Mouse (Mus musculus) heart, postnatal 36 days (tissue): ENCODE measurements at regions not wholly inside any gene's neighbourhood (a gene's known extent, or its start where the extent isn't known, plus 50 kb on each side); places are given as distances from the start of the nearest gene placed in this dataset.

ENCODE experiments used
- DNase-seq, 2 experiments: peaks; one replicate each; pipeline ENCODE4 v3.0.0; 2021 to 2022
- intact Hi-C: fragments of 180-260 bp; cut with DNase I; formaldehyde crosslinking; loops from one replicate; pipeline ENCODE4 v1.15.1; 2025

- intact Hi-C loops, result loop anchor here (2.0 to 5.0 kb wide), 3 partner anchors 38 to 209 kb away; no protein-coding TSS in a partner anchor
- DNase-seq, result peak; percentile 30 to 42
These were observed 235.2 kb downstream of the Sox4 start for GRCm38 (mm10) chr13:28718169-28718867.

- intact Hi-C loops, result loop anchor here (5.0 kb wide), 1 partner anchor 210 kb away; no protein-coding TSS in a partner anchor
- DNase-seq, result no peak
These were observed 236.1 kb downstream of the Sox4 start for GRCm38 (mm10) chr13:28717404-28717803.

- no peak for DNase-seq
- intact Hi-C loops, result no loop called here
These were observed 243.5 kb downstream of the Sox4 start for GRCm38 (mm10) chr13:28709966-28710365.

- intact Hi-C loops, result no loop called here
These were observed 252.2 kb downstream of the Sox4 start for GRCm38 (mm10) chr13:28701309-28701708.

GRCm38 (mm10) chr13:28700081-28700480 is 253.4 kb downstream of the Sox4 start:
- DNase-seq, result no peak
- intact Hi-C loops, result no loop called here

More at GRCm38 (mm10) chr13:28701309-28701708, 252.2 kb downstream of the Sox4 start:
- no peak for DNase-seq

GRCm38 (mm10) chr13:28699490-28700032 is 254.0 kb downstream of the Sox4 start:
- intact Hi-C loops, result no loop called here
- no peak for DNase-seq

GRCm38 (mm10) chr13:28697796-28698678 is 255.5 kb downstream of the Sox4 start:
- intact Hi-C loops, result no loop called here
- no peak for DNase-seq

GRCm38 (mm10) chr13:28693078-28693477 is 260.4 kb downstream of the Sox4 start:
- intact Hi-C loops, result no loop called here
- no peak for DNase-seq

GRCm38 (mm10) chr13:28692587-28692986 is 260.9 kb downstream of the Sox4 start:
- DNase-seq, result no peak
- intact Hi-C loops, result no loop called here

GRCm38 (mm10) chr13:28690511-28691160 is 262.9 kb downstream of the Sox4 start:
- DNase-seq, result no peak
- intact Hi-C loops, result no loop called here

- no peak for DNase-seq
- intact Hi-C loops, result no loop called here
These were observed 265.7 kb downstream of the Sox4 start for GRCm38 (mm10) chr13:28687838-28688237.

- intact Hi-C loops, result no loop called here
- no peak for DNase-seq
These were observed 269.2 kb downstream of the Sox4 start for GRCm38 (mm10) chr13:28684311-28684710.

GRCm38 (mm10) chr13:28680266-28680665 is 273.2 kb downstream of the Sox4 start:
- intact Hi-C loops, result no loop called here

GRCm38 (mm10) chr13:28673622-28674021 is 279.9 kb downstream of the Sox4 start:
- intact Hi-C loops, result no loop called here
- no peak for DNase-seq

More at GRCm38 (mm10) chr13:28680266-28680665, 273.2 kb downstream of the Sox4 start:
- no peak for DNase-seq

- no peak for DNase-seq
These were observed 282.0 kb downstream of the Sox4 start for GRCm38 (mm10) chr13:28671543-28671942.

GRCm38 (mm10) chr13:28669832-28670585 is 283.5 kb downstream of the Sox4 start:
- intact Hi-C loops, result no loop called here

More at GRCm38 (mm10) chr13:28671543-28671942, 282.0 kb downstream of the Sox4 start:
- intact Hi-C loops, result no loop called here

GRCm38 (mm10) chr13:28666832-28667231 is 286.7 kb downstream of the Sox4 start:
- intact Hi-C loops, result no loop called here
- DNase-seq, result no peak

More at GRCm38 (mm10) chr13:28669832-28670585, 283.5 kb downstream of the Sox4 start:
- no peak for DNase-seq

- intact Hi-C loops, result no loop called here
- DNase-seq, result no peak
These were observed 288.4 kb downstream of the Sox4 start for GRCm38 (mm10) chr13:28665150-28665549.

GRCm38 (mm10) chr13:28664698-28665097 is 288.8 kb downstream of the Sox4 start:
- intact Hi-C loops, result no loop called here
- no peak for DNase-seq
